Mouse (Mus musculus) lung, postnatal 10 days (tissue): Measurements from ENCODE around the gene Gm765.

Experiments
- DNase-seq: peaks from one replicate; pipeline ENCODE4 v3.0.0; 2021

The Gm765 gene

DNA sequence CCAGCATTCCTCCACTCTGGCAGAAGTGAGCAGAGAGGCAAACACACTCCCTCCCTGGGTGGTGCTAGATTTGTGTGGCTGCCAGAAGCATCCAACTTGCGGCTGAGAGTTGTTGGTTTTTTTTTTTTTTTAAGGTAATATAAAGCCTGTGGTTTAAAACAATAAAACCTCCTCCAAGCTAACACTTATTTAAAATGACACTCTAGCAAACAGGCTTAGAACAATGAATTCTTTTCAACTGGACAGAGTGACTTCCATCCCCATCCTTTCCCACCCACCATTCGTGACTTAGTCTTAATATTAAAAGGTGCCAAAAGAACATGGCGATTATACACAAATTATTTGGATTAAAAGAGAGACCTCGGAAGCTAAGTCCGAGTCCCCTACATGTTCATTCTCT is at the start of gene Gm765:
Gene Gm765 (minus strand): TSS at position 101 of the 400 bp plus-strand sequence.
- no peak for DNase-seq

DNA sequence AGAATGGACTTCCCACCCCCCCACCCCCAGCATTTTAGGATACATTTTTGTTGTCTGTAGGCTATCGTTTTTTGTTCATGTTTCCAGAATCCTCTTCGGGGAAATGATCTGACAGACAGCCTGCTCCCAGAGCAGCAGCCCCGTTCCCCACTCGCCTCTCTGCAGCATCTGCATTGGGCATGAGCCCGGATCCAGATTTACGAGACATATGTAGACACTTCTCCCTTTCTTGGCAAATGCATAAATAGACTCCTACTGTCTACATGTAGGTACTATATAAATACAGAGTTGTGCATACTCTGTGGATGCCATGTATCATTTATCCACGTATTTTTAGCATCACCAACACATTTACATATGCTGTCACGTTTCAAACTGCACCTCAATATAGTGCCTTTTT is 42.9 kb upstream of the Gm765 start:
- DNase-seq = no peak

- no peak for DNase-seq
Observed at GRCm38 (mm10) chr6:98384431-98384830, 41.9 kb upstream of the Gm765 start.

- DNase-seq = peak; percentile 43
Observed at GRCm38 (mm10) chr6:98383411-98383810, 40.9 kb upstream of the Gm765 start.

GRCm38 (mm10) chr6:98366199-98366598 is 23.6 kb upstream of the Gm765 start:
- no peak for DNase-seq

GRCm38 (mm10) chr6:98355271-98355670 is 12.7 kb upstream of the Gm765 start:
- no peak for DNase-seq

DNA sequence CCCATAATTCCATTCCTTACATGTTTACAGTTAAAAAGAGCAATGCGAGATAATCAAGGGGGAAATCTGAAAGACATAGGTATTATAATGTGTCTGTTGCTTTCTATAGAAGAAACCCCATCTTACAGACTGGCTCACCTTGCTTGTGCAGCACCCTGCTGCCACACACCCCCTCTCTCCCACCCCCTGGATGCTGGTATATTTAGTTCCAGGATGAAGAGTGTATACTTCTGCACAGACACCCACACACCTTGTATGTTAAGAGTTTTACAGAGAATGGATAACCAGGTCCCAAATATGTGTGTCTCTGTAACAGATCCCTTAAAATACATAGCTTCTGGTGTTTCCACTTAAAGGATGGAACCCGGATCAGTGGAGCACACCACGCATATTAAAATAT is 10.7 kb upstream of the Gm765 start:
- no peak for DNase-seq

- DNase-seq = no peak
Observed at GRCm38 (mm10) chr6:98332714-98333113, 9.8 kb downstream of the Gm765 start.

- no peak for DNase-seq
Observed at GRCm38 (mm10) chr6:98311659-98312058, 30.9 kb downstream of the Gm765 start.

DNA sequence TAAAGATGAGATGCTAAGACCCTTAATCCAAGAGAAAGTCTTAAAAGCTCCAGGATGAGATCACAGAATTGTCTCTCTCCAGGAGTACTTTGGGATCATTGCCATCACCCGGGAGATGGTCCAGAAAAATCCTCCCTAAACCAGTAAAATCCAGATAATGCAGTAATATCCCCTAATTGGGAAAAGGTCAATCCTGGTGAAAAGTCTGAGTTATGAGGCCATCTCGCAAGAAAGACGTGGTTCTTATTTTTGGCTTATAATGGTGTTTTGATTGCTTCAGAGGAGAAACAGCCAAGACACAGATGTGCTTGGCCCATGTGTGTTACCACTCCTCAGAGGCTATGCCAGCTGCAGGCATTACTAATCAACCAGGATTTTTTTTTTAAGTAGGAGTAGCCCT is 34.9 kb downstream of the Gm765 start:
- peak; percentile 10 for DNase-seq

- DNase-seq = no peak
Observed at GRCm38 (mm10) chr6:98307159-98307558, 35.4 kb downstream of the Gm765 start.

DNA sequence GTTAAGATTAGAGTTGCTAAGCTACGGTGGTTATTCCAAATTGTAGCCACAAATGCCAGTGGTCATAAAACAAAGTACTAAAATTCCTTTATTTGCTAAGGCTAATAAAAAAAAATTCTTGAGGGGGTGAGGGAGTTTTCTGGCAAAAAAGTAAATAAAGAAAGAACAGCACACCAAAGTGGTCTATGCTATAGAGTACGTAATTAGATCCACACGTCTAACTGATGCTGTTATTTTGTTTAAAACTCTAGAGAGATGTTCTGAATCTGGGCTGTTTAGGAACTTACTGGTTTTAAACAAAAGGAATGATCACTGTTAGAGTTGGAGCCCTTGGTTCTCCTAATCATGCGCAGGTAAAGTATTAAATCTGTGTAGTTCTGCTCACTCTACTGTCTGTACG is 50.5 kb downstream of the Gm765 start:
- no peak for DNase-seq

GRCm38 (mm10) chr6:98288316-98288715 is 54.2 kb downstream of the Gm765 start:
- no peak for DNase-seq

- DNase-seq = no peak
Observed at GRCm38 (mm10) chr6:98287521-98287920, 55.0 kb downstream of the Gm765 start.

- no peak for DNase-seq
Observed at GRCm38 (mm10) chr6:98285190-98285589, 57.4 kb downstream of the Gm765 start.

- DNase-seq = no peak
Observed at GRCm38 (mm10) chr6:98282791-98283190, 59.8 kb downstream of the Gm765 start.

- DNase-seq = peak; percentile 63
Observed at GRCm38 (mm10) chr6:98271553-98271952, 71.0 kb downstream of the Gm765 start.

GRCm38 (mm10) chr6:98262961-98263360 is 79.6 kb downstream of the Gm765 start:
- no peak for DNase-seq

- DNase-seq = no peak
Observed at GRCm38 (mm10) chr6:98259016-98259415, 83.5 kb downstream of the Gm765 start.

GRCm38 (mm10) chr6:98246449-98246848 is 96.1 kb downstream of the Gm765 start:
- no peak for DNase-seq

- no peak for DNase-seq
Observed at GRCm38 (mm10) chr6:98243186-98243585, 99.4 kb downstream of the Gm765 start.

- DNase-seq = no peak
Observed at GRCm38 (mm10) chr6:98240561-98241272, 101.8 kb downstream of the Gm765 start.

DNA sequence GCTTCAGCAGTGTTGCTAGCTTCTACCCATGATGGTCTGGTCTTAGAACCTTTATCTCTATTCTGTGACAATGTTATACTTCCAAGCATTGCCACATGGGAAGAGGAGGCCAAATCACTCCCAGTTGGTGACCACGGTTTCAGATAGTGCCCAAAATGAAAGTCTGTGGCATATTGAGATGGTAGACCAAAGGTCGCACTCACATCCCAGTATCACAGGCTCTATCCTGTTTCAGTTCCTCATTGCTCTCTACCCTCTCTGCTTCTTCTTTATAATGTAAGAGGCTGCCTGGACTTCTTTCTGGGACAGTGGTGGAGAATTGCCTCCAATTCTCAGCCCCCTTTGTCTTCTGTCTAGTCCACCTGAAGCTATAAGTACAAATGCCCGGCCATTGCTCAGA is 108.5 kb downstream of the Gm765 start:
- no peak for DNase-seq

DNA sequence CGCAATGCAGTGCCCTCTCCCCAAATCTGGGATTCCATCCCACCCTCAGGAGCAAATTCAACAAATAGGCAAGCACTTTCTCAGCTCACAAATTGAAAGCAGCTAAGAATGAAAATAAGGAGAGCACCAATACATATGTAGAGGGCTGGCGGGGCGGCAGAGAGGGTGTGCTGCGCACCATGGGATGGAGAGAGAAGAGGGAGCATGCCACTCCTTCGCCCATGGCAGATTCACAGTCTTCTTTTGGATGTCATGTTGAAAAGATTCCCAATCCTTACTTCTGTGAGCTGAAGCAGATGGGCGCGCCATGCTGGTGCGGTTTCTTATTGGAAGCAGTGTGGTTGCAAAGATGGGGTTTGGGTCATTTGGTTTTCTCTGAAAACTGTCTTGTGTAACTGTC is 118.6 kb downstream of the Gm765 start:
- no peak for DNase-seq

- no peak for DNase-seq
Observed at GRCm38 (mm10) chr6:98221970-98222369, 120.6 kb downstream of the Gm765 start.
